Mouse (Mus musculus) ES-E14 (cell line): ENCODE results near the gene Dcdc2a.

Source experiments
- CHD2 ChIP-seq: IDR thresholded peaks from 2 replicates; pipeline ENCODE4 v1.6.1; 2014; ENCODE audit warnings: mild to moderate bottlenecking, low read depth, low read length, inconsistent platforms
- ZNF384 ChIP-seq: IDR thresholded peaks from 2 replicates; pipeline ENCODE4 v1.6.1; 2012; ENCODE audit warnings: low read depth, low read length, inconsistent platforms

DNA sequence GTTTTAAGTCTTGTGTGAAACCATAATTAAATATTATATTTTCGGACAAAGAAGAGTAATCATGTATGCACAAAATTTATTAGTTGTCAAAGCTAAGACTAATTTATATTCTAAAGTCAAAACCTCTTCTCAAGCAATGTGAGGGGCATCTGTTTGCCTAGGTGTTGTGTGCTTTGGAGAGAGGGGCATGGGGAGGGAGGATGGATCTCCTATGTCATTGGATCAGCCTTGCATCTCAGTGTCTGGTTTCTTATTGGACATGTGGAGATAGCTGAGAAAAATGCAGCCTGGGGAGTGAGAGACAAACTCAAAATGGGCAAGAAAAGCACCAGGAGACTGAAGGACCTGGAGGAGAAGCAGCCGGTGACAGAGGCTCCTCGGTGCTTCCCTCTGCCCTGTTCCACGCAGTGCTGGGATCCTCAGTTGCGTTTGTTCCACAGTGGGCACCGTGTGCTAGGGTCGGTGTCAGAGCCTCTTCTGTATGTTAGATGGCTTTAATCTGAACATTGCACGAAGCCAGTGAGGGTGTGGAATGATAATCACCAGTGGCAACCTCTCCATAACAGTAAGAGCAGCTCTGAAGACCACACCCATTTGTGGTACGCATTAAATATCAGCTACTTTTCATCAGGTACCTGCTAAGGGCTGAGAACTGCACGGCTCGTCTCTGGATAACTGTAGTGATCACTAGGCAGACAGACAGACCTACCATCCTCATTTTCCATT lies 133.8 kb downstream of the Dcdc2a start:
- TF ChIP-seq ZNF384 (no peak), CHD2 (no peak)
